In genomic region chr16:51457166-51457565, GRCm38 (mm10) we compare ENCODE assay signal across 23 mouse cellular contexts.
A peak's percentile ranks its signal among the peaks of the same experiment; 100 is the strongest.
DNase-seq lines count a peak whose midpoint lies in the region; ATAC-seq and TF ChIP-seq lines count a peak whose summit lies in the region.
"Had no signal": no experiment of that assay in that cellular context is flagged by ENCODE, and none has a peak within 500 bp of the region (broad histone marks: within the 10 kb centered on the region; RNA-seq: fewer than 3 reads in every experiment).

No protein-coding gene starts in this region.

- H3K27me3 ChIP-seq in forebrain, embryonic 14.5 days (replicated peaks; ENCODE audit: control insufficient read depth, insufficient read depth, low read length), result no peaks in the 10 kb centered on the region
- no peaks in the 10 kb centered on the region for H3K27me3 ChIP-seq in forebrain, embryonic 10.5 days (ENCODE audit: poor library complexity, severe bottlenecking)
- H3K27me3 ChIP-seq in forebrain, postnatal 0 days (ENCODE audit: insufficient read depth, low read length), result no peaks in the 10 kb centered on the region
- no peaks in the 10 kb centered on the region for H3K27me3 ChIP-seq in forebrain, embryonic 12.5 days
- H3K27me3 ChIP-seq: embryonic facial prominence, embryonic 13.5 days; embryonic facial prominence, embryonic 15.5 days; Patski had no signal

- TF ChIP-seq POLR2A in brain, embryonic 14.5 days (IDR thresholded peaks at IDR 0.05; ENCODE audit: borderline replicate concordance, extremely low read depth, insufficient read depth, insufficient read length, poor library complexity, severe bottlenecking), result no peak

- H3K4me3 ChIP-seq in forebrain, embryonic 14.5 days (ENCODE audit: low read depth, low read length), result no peak overlapping the region
- H3K4me3 ChIP-seq in forebrain, embryonic 10.5 days, result no peak overlapping the region
- no peak overlapping the region for H3K4me3 ChIP-seq in forebrain, postnatal 0 days (ENCODE audit: low read depth, low read length)
- H3K4me3 ChIP-seq in forebrain, embryonic 12.5 days (replicated peaks), result no peak overlapping the region
- H3K4me3 ChIP-seq: embryonic facial prominence, embryonic 13.5 days; embryonic facial prominence, embryonic 15.5 days; erythroblast, embryonic 14.5 days had no signal

- no peak for TF ChIP-seq CTCF in forebrain, postnatal 0 days (IDR thresholded peaks at IDR 0.05; ENCODE audit: low read depth)
- TF ChIP-seq CTCF in brain, embryonic 14.5 days (IDR thresholded peaks at IDR 0.05; ENCODE audit: borderline replicate concordance, extremely low read depth, insufficient read depth, insufficient read length), result no peak

- DNase-seq in forebrain, embryonic 14.5 days (ENCODE audit: low spot score), result peak; percentile 24
- no peak for DNase-seq in forebrain, embryonic 10.5 days (ENCODE audit: extremely low spot score, low spot score)
- DNase-seq in forebrain, postnatal 0 days, result no peak
- peak; percentile 24 for DNase-seq in brain, embryonic 14.5 days (ENCODE audit: low read depth)
- peak; percentile 12 for DNase-seq in retina, postnatal 1 day
- no peak for DNase-seq in layer of hippocampus, postnatal 25 days (ENCODE audit: extremely low spot score in 1 of 2, low spot score in 1 of 2)
- DNase-seq in heart, postnatal 25 days (ENCODE audit: low spot score), result no peak
- DNase-seq: adrenal gland, adult 8-10 months; adrenal gland, postnatal 14 days; adrenal gland, postnatal 36 days; cerebellum, adult 11 months; cerebellum, adult 18-20 months; cerebellum, adult 8-10 months; cerebellum, adult 9-11 months; cerebellum, postnatal 14 days; cerebellum, postnatal 36 days; embryo, embryonic 11 days had no signal

- no peak overlapping the region for H3K9ac ChIP-seq in forebrain, embryonic 14.5 days (ENCODE audit: low read length)
- H3K9ac ChIP-seq in forebrain, postnatal 0 days, result no peak overlapping the region
- H3K9ac ChIP-seq in forebrain, embryonic 12.5 days, result no peak overlapping the region
- H3K9ac ChIP-seq: embryonic facial prominence, embryonic 13.5 days; embryonic facial prominence, embryonic 15.5 days had no signal

- 37% methylated on average over 1 of the region's 1 CpGs for WGBS in forebrain, embryonic 14.5 days
- WGBS in forebrain, embryonic 10.5 days, result 75% methylated on average over 1 of the region's 1 CpGs
- WGBS in forebrain, postnatal 0 days, result 30% methylated on average over 1 of the region's 1 CpGs
- WGBS in forebrain, embryonic 12.5 days, result 58% methylated on average over 1 of the region's 1 CpGs

- no peak for ATAC-seq in forebrain, embryonic 14.5 days
- peak; percentile 58; the same call in 1 of the 2 replicates for ATAC-seq in forebrain, postnatal 0 days
- ATAC-seq in forebrain, embryonic 12.5 days (ENCODE audit: low FRiP score), result no peak
- ATAC-seq: activated CD4-positive, CD25-positive, alpha-beta regulatory T cell, adult 4 months; Patski had no signal

- no peak overlapping the region for H3K27ac ChIP-seq in forebrain, embryonic 14.5 days (ENCODE audit: low read depth, low read length)
- no peak overlapping the region for H3K27ac ChIP-seq in forebrain, embryonic 10.5 days
- no peak overlapping the region for H3K27ac ChIP-seq in forebrain, postnatal 0 days (ENCODE audit: low read depth, low read length)
- no peak overlapping the region for H3K27ac ChIP-seq in forebrain, embryonic 12.5 days
- H3K27ac ChIP-seq: embryonic facial prominence, embryonic 13.5 days; embryonic facial prominence, embryonic 15.5 days had no signal

- H3K9me3 ChIP-seq in forebrain, embryonic 14.5 days (replicated peaks; ENCODE audit: control insufficient read depth, low read length), result no peaks in the 10 kb centered on the region
- no peaks in the 10 kb centered on the region for H3K9me3 ChIP-seq in forebrain, embryonic 10.5 days
- no peaks in the 10 kb centered on the region for H3K9me3 ChIP-seq in forebrain, postnatal 0 days (ENCODE audit: low read length)
- H3K9me3 ChIP-seq in forebrain, embryonic 12.5 days, result no peaks in the 10 kb centered on the region
- H3K9me3 ChIP-seq: embryonic facial prominence, embryonic 13.5 days; embryonic facial prominence, embryonic 15.5 days had no signal

- H3K4me2 ChIP-seq in forebrain, embryonic 14.5 days (ENCODE audit: low read length), result no peak overlapping the region
- H3K4me2 ChIP-seq in forebrain, postnatal 0 days (ENCODE audit: low read depth), result no peak overlapping the region
- no peak overlapping the region for H3K4me2 ChIP-seq in forebrain, embryonic 12.5 days
- H3K4me2 ChIP-seq: embryonic facial prominence, embryonic 13.5 days; embryonic facial prominence, embryonic 15.5 days had no signal

- H3K36me3 ChIP-seq in forebrain, embryonic 14.5 days (ENCODE audit: control insufficient read depth, insufficient read depth, low read length), result no peaks in the 10 kb centered on the region
- H3K36me3 ChIP-seq in forebrain, embryonic 10.5 days (replicated peaks), result no peaks in the 10 kb centered on the region
- H3K36me3 ChIP-seq in forebrain, postnatal 0 days (ENCODE audit: insufficient read depth), result no peaks in the 10 kb centered on the region
- no peaks in the 10 kb centered on the region for H3K36me3 ChIP-seq in forebrain, embryonic 12.5 days (replicated peaks)
- H3K36me3 ChIP-seq: embryonic facial prominence, embryonic 13.5 days; embryonic facial prominence, embryonic 15.5 days had no signal

- intact Hi-C loops in heart, postnatal 25 days (cut with DNase I), result no loop called here

- no peaks in the 10 kb centered on the region for H3K4me1 ChIP-seq in forebrain, embryonic 14.5 days (ENCODE audit: control insufficient read depth, insufficient read depth, low read length)
- no peaks in the 10 kb centered on the region for H3K4me1 ChIP-seq in forebrain, embryonic 10.5 days
- no peaks in the 10 kb centered on the region for H3K4me1 ChIP-seq in forebrain, postnatal 0 days (ENCODE audit: insufficient read depth)
- no peaks in the 10 kb centered on the region for H3K4me1 ChIP-seq in forebrain, embryonic 12.5 days
- H3K4me1 ChIP-seq: embryonic facial prominence, embryonic 13.5 days; embryonic facial prominence, embryonic 15.5 days had no signal

Comparison
In these comparisons a context has a peak if more than half of its experiments do, and no peak if none do; other contexts are left out.
1. DNase-seq: peak in forebrain, embryonic 14.5 days (single experiment), brain, embryonic 14.5 days (single experiment) and retina, postnatal 1 day (single experiment); none in forebrain, embryonic 10.5 days (single experiment), forebrain, postnatal 0 days (single experiment), layer of hippocampus, postnatal 25 days (0 of 2) and heart, postnatal 25 days (single experiment).